Mouse (Mus musculus) gastrocnemius, adult 2 months (tissue): Measurements from ENCODE around the gene Rgs8. TPM values are rescaled to one million over a fixed set of nuclear protein-coding genes. Genes with fewer than 3 reads are reported as not detected.

ENCODE experiments used
- DNase-seq: peaks from one replicate; pipeline ENCODE4 v3.0.0; 2022
- H3K27ac ChIP-seq: fragments of 200-600 bp; 2 replicates; pipeline ENCODE4 v1.8.1; 2022; ENCODE audit warnings: mild to moderate bottlenecking
- H3K4me3 ChIP-seq: fragments of 200-600 bp; 2 replicates; pipeline ENCODE4 v1.8.1; 2022; ENCODE audit warnings: mild to moderate bottlenecking, moderate library complexity
- CTCF ChIP-seq: fragments of 200-600 bp; IDR thresholded peaks from 2 replicates; pipeline ENCODE4 v1.8.1; 2022; ENCODE audit warnings: antibody characterized with exemption, mild to moderate bottlenecking, moderate library complexity
- intact Hi-C: fragments of 180-260 bp; cut with DNase I; formaldehyde crosslinking; loops from one replicate; pipeline ENCODE4 v1.15.1; 2025
- total RNA-seq, 2 experiments: library from RNA; stranded (reverse); gene quantifications; 2 replicates each; pipeline ENCODE4 v1.2.3; 2021

Rgs8 gene
- total RNA-seq, 2 experiments from 2014 or later, result not detected

- DNase-seq, result no peak
- Histone ChIP-seq H3K4me3 (no peak overlapping the region), H3K27ac (no peak overlapping the region)
- no peak for TF ChIP-seq CTCF
- intact Hi-C loops, result no loop called here
These were observed 27.5 kb downstream of the Rgs8 start for GRCm38 (mm10) chr1:153680363-153680762.

- no peak overlapping the region for H3K4me3 ChIP-seq
- DNase-seq, result no peak
- no peak for TF ChIP-seq CTCF
- intact Hi-C loops, result no loop called here
- no peak overlapping the region for H3K27ac ChIP-seq
These were observed 28.2 kb downstream of the Rgs8 start for GRCm38 (mm10) chr1:153681036-153681435.

- Histone ChIP-seq H3K4me3 (no peak overlapping the region), H3K27ac (no peak overlapping the region)
- no peak for TF ChIP-seq CTCF
- intact Hi-C loops, result no loop called here
- DNase-seq, result no peak
These were observed 30.4 kb downstream of the Rgs8 start for GRCm38 (mm10) chr1:153683190-153683589.

DNA sequence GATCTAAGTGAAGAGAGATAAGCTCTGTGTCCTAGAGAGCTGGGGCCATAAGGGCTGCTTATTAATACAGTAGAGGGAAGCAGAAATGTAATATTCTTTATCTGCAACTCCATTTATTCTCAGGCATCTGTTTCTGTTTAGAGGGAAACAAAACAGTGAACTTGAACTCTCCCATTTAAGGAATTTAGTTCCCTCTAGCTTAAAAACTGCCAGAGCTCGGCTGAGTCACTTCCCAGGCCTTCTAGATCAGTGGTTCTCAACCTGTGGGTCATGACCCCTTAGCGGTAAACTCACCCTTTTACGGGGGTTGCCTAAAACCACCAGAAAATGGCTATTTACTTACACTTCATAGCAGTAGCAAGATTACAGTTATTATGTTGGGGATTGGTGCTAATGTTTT lies 32.8 kb downstream of the Rgs8 start:
- no peak for TF ChIP-seq CTCF
- Histone ChIP-seq H3K27ac (no peak overlapping the region), H3K4me3 (no peak overlapping the region)
- DNase-seq, result no peak
- intact Hi-C loops, result no loop called here

DNA sequence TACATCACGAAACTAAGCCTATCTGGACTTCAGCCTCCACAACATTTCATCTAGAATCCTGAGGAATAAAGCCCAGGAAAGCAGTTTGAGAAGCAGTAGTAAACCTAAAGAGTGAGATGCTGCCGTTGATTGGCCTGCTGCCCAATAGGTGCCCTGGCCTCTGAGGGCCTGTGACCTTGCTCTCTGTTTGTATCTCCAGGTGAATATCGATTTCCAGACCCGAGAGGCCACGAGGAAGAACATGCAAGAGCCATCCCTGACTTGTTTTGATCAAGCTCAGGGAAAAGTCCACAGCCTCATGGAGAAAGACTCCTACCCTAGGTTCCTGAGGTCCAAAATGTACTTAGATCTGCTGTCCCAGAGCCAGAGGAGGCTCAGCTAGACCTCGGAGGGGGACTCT lies 39.7 kb downstream of the Rgs8 start:
- no peak for DNase-seq
- Histone ChIP-seq H3K27ac (no peak overlapping the region), H3K4me3 (no peak overlapping the region)
- intact Hi-C loops, result no loop called here
- TF ChIP-seq CTCF, result no peak

DNA sequence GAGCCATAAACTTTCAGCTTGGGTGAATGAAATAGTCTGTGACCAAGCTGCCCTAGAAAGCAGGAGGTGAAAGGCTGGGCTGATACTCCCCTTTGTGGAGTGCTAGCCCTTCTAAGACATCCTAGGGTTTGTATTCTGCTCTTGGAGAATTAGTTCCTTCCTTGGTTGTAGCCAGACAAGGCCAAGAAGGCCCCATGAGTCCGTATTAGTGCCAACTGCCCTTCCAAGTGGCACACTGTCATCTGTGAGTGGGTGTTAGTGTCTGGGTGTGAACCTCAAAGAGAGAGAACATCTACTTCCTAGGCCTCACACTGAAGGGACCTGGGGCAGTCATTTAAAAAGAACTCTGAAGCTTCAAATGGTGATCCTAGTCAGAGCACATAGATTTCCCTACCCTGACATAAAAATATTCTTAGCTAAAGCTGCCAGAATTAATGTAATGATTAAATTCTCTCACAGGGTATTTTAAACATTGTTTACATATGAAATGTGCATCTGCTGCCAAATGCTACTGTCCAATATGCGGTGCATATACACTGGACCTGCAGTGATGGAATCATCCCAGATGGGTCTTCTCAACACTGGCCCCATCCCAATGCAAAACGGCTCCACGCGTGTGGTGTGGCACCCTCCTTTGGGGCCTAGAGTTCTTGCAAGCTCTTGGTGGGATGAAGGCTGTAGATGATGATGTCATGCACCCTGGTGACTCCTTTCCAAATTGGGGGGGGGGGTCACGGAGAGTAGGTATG lies 41.7 kb downstream of the Rgs8 start:
- no peak for DNase-seq
- intact Hi-C loops, result no loop called here
- TF ChIP-seq CTCF, result no peak
- no peak overlapping the region for H3K4me3 ChIP-seq
- H3K27ac ChIP-seq, result no peak overlapping the region

- TF ChIP-seq CTCF, result no peak
- H3K4me3 ChIP-seq, result no peak overlapping the region
- DNase-seq, result no peak
- intact Hi-C loops, result no loop called here
- H3K27ac ChIP-seq, result no peak overlapping the region
These were observed 42.6 kb downstream of the Rgs8 start for GRCm38 (mm10) chr1:153695398-153695797.

DNA sequence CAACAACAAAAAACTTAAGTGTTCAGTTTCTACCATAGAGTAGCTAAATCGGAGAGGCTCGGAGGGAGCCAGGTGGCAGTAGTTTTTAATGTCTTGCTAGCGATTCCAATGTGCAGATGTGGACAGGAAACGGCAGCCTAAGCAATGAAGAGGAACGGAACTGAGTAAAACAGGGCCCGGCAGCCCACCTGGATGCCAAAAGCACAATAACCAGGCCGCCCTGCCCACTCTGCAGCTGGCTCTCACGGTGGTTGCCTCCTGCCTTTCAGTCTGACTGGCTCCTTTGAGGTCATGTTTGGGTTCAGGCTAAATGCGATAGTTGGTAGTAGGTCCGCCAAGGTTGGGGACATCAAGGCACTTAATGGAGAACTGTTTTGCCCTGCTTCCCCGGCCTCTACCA lies 43.3 kb downstream of the Rgs8 start:
- intact Hi-C loops, result no loop called here
- no peak for TF ChIP-seq CTCF
- H3K4me3 ChIP-seq, result no peak overlapping the region
- no peak overlapping the region for H3K27ac ChIP-seq
- no peak for DNase-seq

- DNase-seq, result no peak
- no peak for TF ChIP-seq CTCF
- Histone ChIP-seq H3K27ac (no peak overlapping the region), H3K4me3 (no peak overlapping the region)
- intact Hi-C loops, result no loop called here
These were observed 43.7 kb downstream of the Rgs8 start for GRCm38 (mm10) chr1:153696541-153696940.

DNA sequence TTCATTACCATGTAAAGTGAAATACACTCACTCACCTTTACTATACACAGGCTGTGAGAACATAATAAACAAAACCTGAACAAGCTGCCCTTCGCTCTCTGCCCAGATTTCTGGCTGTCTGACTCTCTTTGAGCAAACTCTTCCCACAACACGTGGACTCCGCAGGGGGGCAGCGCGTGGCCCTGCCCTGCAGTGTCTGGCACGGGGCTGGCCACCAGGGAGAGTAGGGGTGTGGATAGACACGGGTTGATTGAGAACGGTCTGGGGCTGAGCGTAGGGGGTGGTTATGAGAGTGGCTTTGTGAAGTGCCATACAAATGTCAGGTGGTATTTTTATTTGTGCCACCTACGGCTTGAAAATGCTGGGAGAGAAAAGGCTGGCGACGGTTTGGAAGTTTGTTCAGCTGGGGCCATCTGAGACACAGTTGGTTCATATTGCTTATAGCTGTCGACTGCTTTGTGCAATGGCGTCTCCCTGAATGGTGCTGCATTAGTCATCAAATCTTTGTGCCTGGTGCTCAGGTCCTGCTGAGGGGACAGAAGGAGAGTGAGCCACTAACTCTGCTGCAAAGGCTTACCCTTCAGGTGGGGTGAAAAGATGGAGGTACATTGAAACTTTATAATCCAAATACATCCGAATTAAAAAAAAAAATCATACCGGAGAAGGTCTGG lies 44.9 kb downstream of the Rgs8 start:
- TF ChIP-seq CTCF, result no peak
- DNase-seq, result no peak
- intact Hi-C loops, result no loop called here
- H3K27ac ChIP-seq, result no peak overlapping the region
- no peak overlapping the region for H3K4me3 ChIP-seq

GRCm38 (mm10) chr1:153698311-153699084 lies 45.7 kb downstream of the Rgs8 start:
- TF ChIP-seq CTCF, result no peak
- Histone ChIP-seq H3K27ac (no peak overlapping the region), H3K4me3 (no peak overlapping the region)
- intact Hi-C loops, result no loop called here
- DNase-seq, result no peak

GRCm38 (mm10) chr1:153700448-153701063 lies 47.7 kb downstream of the Rgs8 start:
- Histone ChIP-seq H3K27ac (no peak overlapping the region), H3K4me3 (no peak overlapping the region)
- intact Hi-C loops, result no loop called here
- TF ChIP-seq CTCF, result no peak
- no peak for DNase-seq

- no peak for DNase-seq
- Histone ChIP-seq H3K4me3 (no peak overlapping the region), H3K27ac (no peak overlapping the region)
- no peak for TF ChIP-seq CTCF
- intact Hi-C loops, result no loop called here
These were observed 48.6 kb downstream of the Rgs8 start for GRCm38 (mm10) chr1:153701461-153701860.
